Mouse (Mus musculus) large intestine, adult 2 months (tissue): ENCODE results near the gene Rilp. TPM values are rescaled to one million over a fixed set of nuclear protein-coding genes. Genes with fewer than 3 reads are reported as not detected.
A peak's percentile ranks its signal among the peaks of the same experiment; 100 is the strongest.

Experiments
- DNase-seq: peaks from one replicate; pipeline ENCODE4 v3.0.0-alpha.2; 2012; ENCODE audit warnings: low read depth, low spot score
- WGBS: fragments of 180-500 bp; shearing (Covaris S2); methylation state at CpG from one replicate; pipeline ENCODE4 v1.1.7; 2018; 5-methylcytosine and 5-hydroxymethylcytosine counted together
- polyA plus RNA-seq: library from polyadenylated mRNA; depleted of rRNA; stranded (reverse); fragments of >200 nt; gene quantifications from 2 replicates; pipeline ENCODE4 v1.2.3, GENCODE M21; 2012

The Rilp gene
- polyA plus RNA-seq, 1 experiment, result 8.9 TPM

- under 1% methylated on average over 52 of the region's 52 CpGs for WGBS
- DNase-seq, result peak; percentile 93
Observed at GRCm38 (mm10) chr11:75486601-75487285, 23.2 kb upstream of the Rilp start, which contains the start of gene Prpf8. TSS of gene Prpf8 (plus strand) at chr11:75486816.

DNA sequence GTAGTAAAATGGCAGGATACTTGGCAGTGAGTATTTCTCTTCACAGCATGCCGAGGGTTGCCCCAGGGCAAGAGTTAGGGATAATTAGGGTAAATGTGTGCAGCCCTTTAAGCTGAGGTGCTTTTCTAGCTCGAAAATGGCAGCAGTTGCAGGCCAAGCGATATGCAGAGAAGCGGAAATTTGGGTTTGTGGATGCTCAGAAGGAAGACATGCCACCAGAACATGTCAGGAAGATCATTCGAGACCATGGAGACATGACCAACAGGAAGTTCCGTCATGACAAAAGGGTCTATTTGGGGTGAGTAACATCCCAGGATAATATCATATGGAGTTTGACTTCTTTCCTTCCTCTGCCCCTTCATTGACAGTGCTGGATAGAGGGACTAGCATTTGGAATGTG, 22.4 kb upstream of the Rilp start:
- DNase-seq, result no peak
- WGBS, result 16% methylated on average over 6 of the region's 6 CpGs

- 77% methylated on average over 10 of the region's 10 CpGs for WGBS
- no peak for DNase-seq
Observed at GRCm38 (mm10) chr11:75494296-75495049, 15.4 kb upstream of the Rilp start.

DNA sequence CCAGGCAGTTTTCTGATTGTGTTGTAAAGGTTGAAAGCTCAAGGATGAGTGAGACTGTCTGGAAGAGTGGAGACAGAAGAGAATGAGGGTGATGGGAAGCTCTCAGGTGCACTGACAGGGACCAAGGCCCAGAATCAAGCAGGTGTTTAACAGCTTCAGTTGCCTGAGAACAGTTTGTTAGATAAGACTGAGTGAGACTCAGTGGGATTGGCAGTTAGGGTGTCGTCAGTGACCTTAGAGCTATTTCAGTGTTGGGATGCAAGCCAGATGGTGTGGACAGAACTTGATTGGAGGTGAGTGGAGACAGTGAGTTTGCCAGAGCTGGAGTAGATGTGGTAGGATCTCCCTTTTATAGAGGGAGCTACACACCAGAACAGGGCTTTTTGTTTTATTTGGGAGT, 11.8 kb upstream of the Rilp start:
- WGBS, result 24% methylated on average over 1 of the region's 1 CpGs
- DNase-seq, result no peak

DNA sequence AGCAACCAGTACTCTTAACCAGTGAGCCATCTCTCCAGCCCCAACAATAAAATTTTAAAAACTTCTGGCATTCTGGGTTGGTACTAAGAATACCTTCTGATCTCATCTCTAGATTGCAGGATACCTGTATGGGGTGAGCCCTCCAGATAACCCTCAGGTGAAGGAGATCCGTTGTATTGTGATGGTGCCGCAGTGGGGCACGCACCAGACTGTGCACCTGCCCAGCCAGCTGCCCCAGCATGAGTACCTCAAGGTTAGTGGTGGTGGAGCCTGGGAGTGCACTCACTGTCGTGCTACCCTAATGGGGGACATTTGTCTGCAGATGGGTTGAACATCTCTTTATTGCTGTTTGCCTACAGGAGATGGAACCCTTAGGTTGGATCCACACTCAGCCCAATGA, 1.7 kb upstream of the Rilp start:
- 95% methylated on average over 4 of the region's 4 CpGs for WGBS

GRCm38 (mm10) chr11:75508904-75509303, 990 bp upstream of the Rilp start:
- WGBS, result 37% methylated on average over 8 of the region's 8 CpGs
- no peak for DNase-seq

More for the DNA sequence above, 1.7 kb upstream of the Rilp start:
- DNase-seq, result no peak

DNA sequence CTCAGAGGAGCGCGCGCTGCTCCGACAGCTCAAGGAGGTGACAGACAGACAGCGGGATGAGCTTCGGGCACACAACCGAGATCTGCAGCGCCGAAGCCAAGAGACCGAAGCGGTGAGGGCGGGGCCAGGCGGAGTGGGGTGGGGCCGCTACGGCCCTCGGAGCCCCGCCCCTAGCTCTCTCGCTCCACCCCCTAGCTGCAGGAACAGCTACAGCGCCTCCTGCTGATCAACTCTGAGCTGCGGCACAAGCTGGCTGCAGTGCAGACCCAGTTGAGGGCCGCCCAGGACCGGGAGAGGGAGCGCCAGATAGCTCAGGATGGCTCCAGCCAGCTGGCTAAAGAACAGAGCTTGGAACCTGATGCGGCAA, 716 bp downstream of the Rilp start:
- WGBS, result under 1% methylated on average over 24 of the region's 24 CpGs
- DNase-seq, result no peak

- WGBS, result 66% methylated on average over 6 of the region's 6 CpGs
- DNase-seq, result no peak
Observed at GRCm38 (mm10) chr11:75511213-75511612, 1.3 kb downstream of the Rilp start.

GRCm38 (mm10) chr11:75512301-75513018, 2.6 kb downstream of the Rilp start:
- 82% methylated on average over 9 of the region's 9 CpGs for WGBS
- DNase-seq, result no peak

DNA sequence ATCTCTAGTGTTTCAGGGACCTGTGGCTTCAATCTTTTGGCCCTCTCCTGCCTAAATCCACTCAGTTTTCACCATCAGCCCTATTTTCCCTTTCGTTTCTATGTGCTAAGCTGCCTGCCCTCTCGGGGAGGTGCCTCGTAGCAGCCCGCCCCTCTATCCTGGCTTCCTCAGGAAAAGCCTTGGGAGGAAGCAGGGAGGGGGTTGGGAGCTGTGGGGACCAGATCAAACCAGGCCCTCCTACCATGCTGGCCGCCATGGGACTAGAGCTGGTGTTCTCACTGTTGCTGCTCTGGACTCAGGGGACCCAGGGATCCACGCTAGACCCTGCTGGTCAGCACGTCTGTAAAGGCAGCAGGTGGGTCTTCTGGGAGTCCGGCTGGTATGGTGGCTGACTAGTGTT, 3.4 kb downstream of the Rilp start, which contains the start of gene Scarf1:
Scarf1 (plus strand) TSS at position 205 of the 400 bp plus-strand sequence.
- no peak for DNase-seq

DNA sequence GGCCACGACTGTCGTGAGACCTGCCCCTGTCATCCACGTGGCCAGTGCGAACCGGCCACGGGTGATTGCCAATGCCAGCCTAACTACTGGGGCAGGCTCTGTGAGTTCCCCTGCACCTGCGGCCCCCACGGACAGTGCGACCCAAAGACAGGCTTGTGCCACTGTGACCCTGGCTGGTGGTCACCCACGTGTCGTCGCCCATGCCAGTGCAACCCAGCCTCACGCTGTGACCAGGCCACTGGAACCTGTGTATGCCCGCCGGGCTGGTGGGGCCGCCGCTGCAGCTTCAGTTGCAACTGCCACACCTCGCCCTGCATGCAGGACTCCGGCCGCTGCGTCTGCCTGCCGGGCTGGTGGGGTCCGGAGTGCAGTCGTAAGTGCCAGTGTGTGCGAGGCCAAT, 5.3 kb downstream of the Rilp start:
- 93% methylated on average over 25 of the region's 25 CpGs for WGBS
- DNase-seq, result no peak

More for the DNA sequence above, 3.4 kb downstream of the Rilp start, which contains the start of gene Scarf1:
- 71% methylated on average over 8 of the region's 8 CpGs for WGBS

DNA sequence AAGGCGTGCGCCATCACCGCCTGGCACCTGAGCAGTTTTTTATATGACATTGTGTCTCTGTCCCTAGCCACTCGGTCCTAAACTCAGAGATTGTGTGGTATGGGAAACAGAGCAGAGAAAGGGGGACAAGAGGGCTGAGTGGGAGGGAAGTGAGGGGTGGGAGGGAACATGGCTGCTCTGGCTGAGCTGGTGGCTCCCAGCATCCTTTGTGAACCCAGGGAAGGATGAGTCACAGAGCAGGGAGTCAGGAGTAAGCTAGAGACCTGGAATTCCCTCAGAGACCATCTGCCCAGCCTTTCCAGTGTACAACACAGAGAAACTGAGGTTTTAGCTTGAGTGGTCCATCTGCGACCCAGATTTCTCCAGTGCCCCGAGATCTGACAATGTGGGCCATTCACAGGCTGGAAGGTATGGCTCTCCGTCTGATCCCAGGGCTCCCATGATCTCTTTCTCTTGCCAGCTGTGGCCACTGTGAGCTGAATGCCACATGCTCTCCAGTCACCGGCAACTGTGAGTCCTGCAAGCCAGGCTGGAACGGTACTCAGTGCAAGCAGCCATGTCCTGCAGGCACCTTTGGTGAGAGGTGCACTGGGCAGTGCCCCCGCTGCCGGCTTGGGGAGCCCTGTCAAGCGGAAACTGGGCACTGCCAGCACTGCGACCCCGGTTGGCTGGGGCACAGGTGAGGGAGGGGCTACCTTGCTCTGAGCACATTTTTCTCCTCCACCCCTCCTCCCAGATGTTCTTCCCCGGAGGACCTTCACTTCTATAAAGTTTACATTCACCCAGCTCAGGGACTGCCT, 10.1 kb downstream of the Rilp start:
- WGBS, result 73% methylated on average over 15 of the region's 15 CpGs
- no peak for DNase-seq

DNA sequence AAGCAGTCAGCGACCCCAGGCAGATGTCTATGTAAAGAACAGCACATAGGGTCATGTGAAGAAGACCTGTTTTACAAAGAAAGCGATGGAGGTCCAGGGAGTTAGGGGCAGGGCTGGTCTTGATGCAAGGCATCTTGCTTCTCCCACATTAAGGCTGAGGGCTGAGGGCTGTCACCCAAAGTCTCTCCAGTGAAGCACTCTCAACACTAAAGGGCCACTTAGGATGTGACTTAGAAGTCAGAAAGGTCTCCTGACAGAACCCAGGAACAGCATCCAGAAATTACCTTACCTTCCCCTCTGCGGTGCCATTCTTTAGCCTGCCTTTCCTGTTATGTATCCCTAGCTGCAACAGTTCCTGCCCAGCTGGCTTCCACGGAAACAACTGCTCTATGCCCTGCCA, 11.7 kb downstream of the Rilp start:
- DNase-seq, result no peak
- 91% methylated on average over 4 of the region's 4 CpGs for WGBS

GRCm38 (mm10) chr11:75522793-75523192, 12.9 kb downstream of the Rilp start:
- DNase-seq, result no peak
- 93% methylated on average over 2 of the region's 2 CpGs for WGBS

GRCm38 (mm10) chr11:75525531-75526125, 15.7 kb downstream of the Rilp start:
- DNase-seq, result no peak
- 82% methylated on average over 15 of the region's 15 CpGs for WGBS

GRCm38 (mm10) chr11:75526943-75527342, 17.0 kb downstream of the Rilp start:
- WGBS, result 87% methylated on average over 6 of the region's 6 CpGs
- no peak for DNase-seq

GRCm38 (mm10) chr11:75529771-75530170, 19.9 kb downstream of the Rilp start:
- DNase-seq, result no peak
- 48% methylated on average over 4 of the region's 4 CpGs for WGBS

DNA sequence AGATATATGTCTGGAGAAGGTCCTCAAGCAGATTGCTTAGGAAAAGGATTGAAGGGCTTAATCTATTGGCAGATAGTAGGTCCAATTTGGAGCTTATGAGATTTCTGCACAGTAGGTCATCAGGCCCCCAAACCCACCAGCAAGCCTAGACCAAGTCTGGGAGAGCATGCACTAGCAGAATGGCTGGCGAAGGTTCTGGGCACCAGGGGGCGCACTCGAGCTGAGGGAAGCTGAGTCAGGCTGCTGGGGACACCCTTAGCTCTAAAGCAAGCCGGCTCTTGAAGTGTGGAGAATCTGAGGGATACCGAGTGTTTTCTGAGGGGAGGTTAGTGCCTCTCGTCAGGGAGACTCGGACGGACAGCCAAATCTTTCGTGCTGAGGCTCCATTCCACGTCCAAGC, 20.4 kb downstream of the Rilp start:
- WGBS, result 0% methylated on average over 10 of the region's 10 CpGs
- DNase-seq, result no peak

GRCm38 (mm10) chr11:75530845-75531373, 21.0 kb downstream of the Rilp start:
- WGBS, result under 1% methylated on average over 31 of the region's 31 CpGs
- DNase-seq, result no peak
